Mouse (Mus musculus): ENCODE data around the gene Avpr1b.

GRCm38 (mm10) chr1:131660716-131661472 lies 61.9 kb downstream of the Avpr1b start:
- TF ChIP-seq POLR2A (IDR thresholded peaks at IDR 0.05; ENCODE audit: borderline replicate concordance, control insufficient read depth, low read depth, low read length) (no peak), CTCF (IDR thresholded peaks at IDR 0.05; ENCODE audit: control insufficient read depth, insufficient read depth, low read length) (no peak)
